Mouse (Mus musculus) thymus, postnatal 25 days (tissue): ENCODE measurements around the gene Oxct1.
A peak's percentile ranks its signal among the peaks of the same experiment; 100 is the strongest.

Source experiments
- DNase-seq: peaks from one replicate; pipeline ENCODE4 v3.0.0; 2022

The Oxct1 gene

GRCm38 (mm10) chr15:4028960-4029359 lies 2.8 kb downstream of the Oxct1 start:
- no peak for DNase-seq

GRCm38 (mm10) chr15:4033168-4034004 lies 7.2 kb downstream of the Oxct1 start:
- DNase-seq, result no peak

- no peak for DNase-seq
Observed at GRCm38 (mm10) chr15:4042423-4042822, 16.2 kb downstream of the Oxct1 start.

GRCm38 (mm10) chr15:4043032-4043471 lies 16.9 kb downstream of the Oxct1 start:
- DNase-seq, result peak; percentile 40

GRCm38 (mm10) chr15:4056627-4057026 lies 30.4 kb downstream of the Oxct1 start:
- DNase-seq, result peak; percentile 12

- no peak for DNase-seq
Observed at GRCm38 (mm10) chr15:4063574-4063973, 37.4 kb downstream of the Oxct1 start.

GRCm38 (mm10) chr15:4064013-4064412 lies 37.8 kb downstream of the Oxct1 start:
- DNase-seq, result no peak

GRCm38 (mm10) chr15:4064694-4065093 lies 38.5 kb downstream of the Oxct1 start:
- no peak for DNase-seq

GRCm38 (mm10) chr15:4067273-4067990 lies 41.2 kb downstream of the Oxct1 start:
- no peak for DNase-seq

- no peak for DNase-seq
Observed at GRCm38 (mm10) chr15:4077978-4078377, 51.8 kb downstream of the Oxct1 start.

- DNase-seq, result no peak
Observed at GRCm38 (mm10) chr15:4078785-4079184, 52.6 kb downstream of the Oxct1 start.

GRCm38 (mm10) chr15:4079425-4080189 lies 53.4 kb downstream of the Oxct1 start:
- DNase-seq, result no peak

- peak; percentile 49 for DNase-seq
Observed at GRCm38 (mm10) chr15:4085600-4086384, 59.6 kb downstream of the Oxct1 start.

- DNase-seq, result no peak
Observed at GRCm38 (mm10) chr15:4087446-4087845, 61.3 kb downstream of the Oxct1 start.

- DNase-seq, result no peak
Observed at GRCm38 (mm10) chr15:4087914-4088313, 61.7 kb downstream of the Oxct1 start.

- no peak for DNase-seq
Observed at GRCm38 (mm10) chr15:4090601-4091000, 64.4 kb downstream of the Oxct1 start.

- no peak for DNase-seq
Observed at GRCm38 (mm10) chr15:4092586-4092985, 66.4 kb downstream of the Oxct1 start.

GRCm38 (mm10) chr15:4100341-4100921 lies 74.2 kb downstream of the Oxct1 start:
- no peak for DNase-seq

GRCm38 (mm10) chr15:4101025-4101424 lies 74.8 kb downstream of the Oxct1 start:
- DNase-seq, result no peak

- DNase-seq, result no peak
Observed at GRCm38 (mm10) chr15:4104319-4104718, 78.1 kb downstream of the Oxct1 start.

- no peak for DNase-seq
Observed at GRCm38 (mm10) chr15:4105498-4105897, 79.3 kb downstream of the Oxct1 start.

GRCm38 (mm10) chr15:4119962-4120361 lies 93.8 kb downstream of the Oxct1 start:
- DNase-seq, result no peak
